28 mouse cellular contexts compared by ENCODE assay signal in genomic region chr4:49622272-49622671, GRCm38 (mm10). TPM values are rescaled to one million over a fixed set of nuclear protein-coding genes. Genes with fewer than 3 reads are reported as not detected.
DNase-seq lines count a peak whose midpoint lies in the region; ATAC-seq and TF ChIP-seq lines count a peak whose summit lies in the region.
"Had no signal": no experiment of that assay in that cellular context is flagged by ENCODE, and none has a peak within 500 bp of the region (broad histone marks: within the 10 kb centered on the region; RNA-seq: fewer than 3 reads in every experiment).

No protein-coding gene starts in this region.

- ATAC-seq in embryonic facial prominence, embryonic 11.5 days (replicated peaks; ENCODE audit: insufficient number of reproducible peaks, low FRiP score, low TSS enrichment, low read depth): no peak
- peak; percentile 78 for ATAC-seq in lung, embryonic 14.5 days (ENCODE audit: insufficient read depth)
- ATAC-seq: forebrain, postnatal 0 days; midbrain, embryonic 13.5 days had no signal

- no peak overlapping the region for H3K9ac ChIP-seq in embryonic facial prominence, embryonic 11.5 days (replicated peaks; ENCODE audit: low read length)
- H3K9ac ChIP-seq in lung, embryonic 14.5 days: no peak overlapping the region
- H3K9ac ChIP-seq: forebrain, postnatal 0 days; heart, embryonic 13.5 days; hindbrain, embryonic 13.5 days; midbrain, embryonic 13.5 days had no signal

- H3K36me3 ChIP-seq in embryonic facial prominence, embryonic 11.5 days (replicated peaks; ENCODE audit: control insufficient read depth, insufficient read depth, low read depth, low read length): no peaks in the 10 kb centered on the region
- H3K36me3 ChIP-seq in embryonic facial prominence, embryonic 10.5 days (replicated peaks): no peaks in the 10 kb centered on the region
- H3K36me3 ChIP-seq in lung, embryonic 14.5 days (ENCODE audit: insufficient read depth): no peaks in the 10 kb centered on the region
- H3K36me3 ChIP-seq: heart, embryonic 13.5 days; hindbrain, embryonic 13.5 days; midbrain, embryonic 13.5 days had no signal

- H3K4me1 ChIP-seq in embryonic facial prominence, embryonic 11.5 days (ENCODE audit: control insufficient read depth, insufficient read depth, low read length): no peaks in the 10 kb centered on the region
- H3K4me1 ChIP-seq in embryonic facial prominence, embryonic 10.5 days: peaks cover 3% of the 10 kb centered on the region; the same call in 1 of the 2 replicates
- no peaks in the 10 kb centered on the region for H3K4me1 ChIP-seq in lung, embryonic 14.5 days (ENCODE audit: insufficient read depth)
- H3K4me1 ChIP-seq: heart, embryonic 13.5 days; hindbrain, embryonic 13.5 days; midbrain, embryonic 13.5 days had no signal

- no peak for TF ChIP-seq CTCF in lung, embryonic 14.5 days (IDR thresholded peaks at IDR 0.05; ENCODE audit: low read depth)

- peak; percentile 25 for DNase-seq in embryonic facial prominence, embryonic 11.5 days (ENCODE audit: low spot score)
- no peak for DNase-seq in embryonic facial prominence, embryonic 10.5 days (ENCODE audit: low spot score)
- DNase-seq in lung, embryonic 14.5 days: peak; percentile 78
- no peak for DNase-seq in lung, postnatal 14 days
- peak; percentile 74 for DNase-seq in lung, postnatal 36 days
- no peak for DNase-seq in left cerebral cortex, adult 8-10 months (ENCODE audit: low spot score in 2 of 2)
- no peak for DNase-seq in embryo, embryonic 9.5 days (ENCODE audit: extremely low spot score)
- DNase-seq: adrenal gland, postnatal 25 days; cerebellum, adult 8-10 months; cerebellum, postnatal 36 days; embryo, embryonic 11 days; forebrain, postnatal 0 days; gastrocnemius, postnatal 25 days; heart, adult 2 months; heart, postnatal 14 days; thymus, postnatal 25 days had no signal

- no peak overlapping the region for H3K4me3 ChIP-seq in embryonic facial prominence, embryonic 11.5 days (ENCODE audit: low read depth, low read length)
- no peak overlapping the region for H3K4me3 ChIP-seq in embryonic facial prominence, embryonic 10.5 days
- no peak overlapping the region for H3K4me3 ChIP-seq in lung, embryonic 14.5 days (ENCODE audit: low read depth, low read length)
- H3K4me3 ChIP-seq: heart, adult 2 months; heart, embryonic 13.5 days; hindbrain, embryonic 13.5 days; left cerebral cortex, adult 2 months; megakaryocyte, embryonic 14.5 days; midbrain, embryonic 13.5 days had no signal

- no peak overlapping the region for H3K4me2 ChIP-seq in embryonic facial prominence, embryonic 11.5 days (ENCODE audit: low read depth, low read length)
- H3K4me2 ChIP-seq in lung, embryonic 14.5 days: no peak overlapping the region
- H3K4me2 ChIP-seq: heart, embryonic 13.5 days; hindbrain, embryonic 13.5 days; midbrain, embryonic 13.5 days had no signal

- no peak overlapping the region for H3K27ac ChIP-seq in embryonic facial prominence, embryonic 11.5 days (replicated peaks; ENCODE audit: low read depth, low read length)
- no peak overlapping the region for H3K27ac ChIP-seq in embryonic facial prominence, embryonic 10.5 days (replicated peaks)
- no peak overlapping the region for H3K27ac ChIP-seq in lung, embryonic 14.5 days (ENCODE audit: low read depth)
- H3K27ac ChIP-seq: heart, adult 2 months; heart, embryonic 13.5 days; hindbrain, embryonic 13.5 days; left cerebral cortex, adult 2 months; midbrain, embryonic 13.5 days had no signal

- H3K27me3 ChIP-seq in embryonic facial prominence, embryonic 11.5 days (ENCODE audit: control insufficient read depth, insufficient read depth, low read length): no peaks in the 10 kb centered on the region
- H3K27me3 ChIP-seq in embryonic facial prominence, embryonic 10.5 days (replicated peaks; ENCODE audit: low read depth, poor library complexity, severe bottlenecking): no peaks in the 10 kb centered on the region
- no peaks in the 10 kb centered on the region for H3K27me3 ChIP-seq in lung, embryonic 14.5 days (ENCODE audit: insufficient read depth, low read length)
- H3K27me3 ChIP-seq: heart, embryonic 13.5 days; hindbrain, embryonic 13.5 days; megakaryocyte, embryonic 14.5 days; midbrain, embryonic 13.5 days had no signal

- 76% methylated on average over 2 of the region's 2 CpGs for WGBS in embryonic facial prominence, embryonic 11.5 days
- 79% methylated on average over 2 of the region's 2 CpGs for WGBS in embryonic facial prominence, embryonic 10.5 days
- WGBS in lung, embryonic 14.5 days: 44% methylated on average over 2 of the region's 2 CpGs

- no peaks in the 10 kb centered on the region for H3K9me3 ChIP-seq in embryonic facial prominence, embryonic 11.5 days (replicated peaks; ENCODE audit: control insufficient read depth, low read length)
- H3K9me3 ChIP-seq in embryonic facial prominence, embryonic 10.5 days: no peaks in the 10 kb centered on the region
- no peaks in the 10 kb centered on the region for H3K9me3 ChIP-seq in lung, embryonic 14.5 days (ENCODE audit: low read depth, low read length)
- H3K9me3 ChIP-seq: heart, embryonic 13.5 days; hindbrain, embryonic 13.5 days; megakaryocyte, embryonic 14.5 days; midbrain, embryonic 13.5 days had no signal

RNA-seq across cellular contexts. Expression of gene Rnf20, which starts 9.5 kb away (rescaled TPM):
- polyA plus RNA-seq in embryonic facial prominence, embryonic 11.5 days (2014; fragmentation: Nextera tagmentation; extraction: Ambion mirVana): 70.7 and 77.3 TPM in 2 replicates
- polyA plus RNA-seq in embryonic facial prominence, embryonic 10.5 days (2016; fragmentation: Nextera tagmentation; extraction: Ambion mirVana): 48.9 and 51.4 TPM in 2 replicates
- polyA plus RNA-seq in lung, embryonic 14.5 days (2014; fragmentation: Nextera tagmentation; extraction: Ambion mirVana): 56.9 and 59.6 TPM in 2 replicates
- total RNA-seq in left cerebral cortex, adult 8-10 months (2022): 10 to 100 TPM; 63.9 to 70.8 (median 66.1) TPM

RNA-seq across cellular contexts. Expression of gene Tmem246, which starts 24.6 kb away (rescaled TPM):
- 16.1 and 17.6 TPM in 2 replicates for polyA plus RNA-seq in embryonic facial prominence, embryonic 11.5 days (2014; fragmentation: Nextera tagmentation; extraction: Ambion mirVana)
- polyA plus RNA-seq in embryonic facial prominence, embryonic 10.5 days (2016; fragmentation: Nextera tagmentation; extraction: Ambion mirVana): 10.6 and 12.0 TPM in 2 replicates
- 19.0 and 21.9 TPM in 2 replicates for polyA plus RNA-seq in lung, embryonic 14.5 days (2014; fragmentation: Nextera tagmentation; extraction: Ambion mirVana)
- 10 to 100 TPM; 70.3 to 77.8 (median 74.8) TPM for total RNA-seq in left cerebral cortex, adult 8-10 months (2022)
- total RNA-seq: monocyte, adult 5-6 weeks; neutrophil, adult 5-6 weeks had no signal

RNA-seq across cellular contexts. Expression of gene Ppp3r2, which starts 59.6 kb away (rescaled TPM):
- polyA plus RNA-seq in embryonic facial prominence, embryonic 11.5 days (2014; fragmentation: Nextera tagmentation; extraction: Ambion mirVana): not detected in 2 replicates
- not detected in 2 replicates for polyA plus RNA-seq in embryonic facial prominence, embryonic 10.5 days (2016; fragmentation: Nextera tagmentation; extraction: Ambion mirVana)
- polyA plus RNA-seq in lung, embryonic 14.5 days (2014; fragmentation: Nextera tagmentation; extraction: Ambion mirVana): 0.08 TPM in 1 of 2 replicates, not detected in the other
- under 1 TPM; 0.34 to 0.94 (median 0.59) TPM for total RNA-seq in left cerebral cortex, adult 8-10 months (2022)
- total RNA-seq: adrenal gland, postnatal 25 days; gastrocnemius, postnatal 25 days; heart, adult 2 months; heart, postnatal 14 days; liver, adult 2 months; monocyte, adult 5-6 weeks; neutrophil, adult 5-6 weeks had no signal
- polyA plus RNA-seq: forebrain, embryonic 11.5 days; heart, adult 2 months; kidney, embryonic 14.5 days; liver, adult 2 months; liver, embryonic 16.5 days; small intestine, adult 2 months had no signal

Comparison
In these comparisons a context has a peak if more than half of its experiments do, and no peak if none do; other contexts are left out.
1. DNase-seq: peak in embryonic facial prominence, embryonic 11.5 days (single experiment), lung, embryonic 14.5 days (single experiment) and lung, postnatal 36 days (single experiment); none in embryonic facial prominence, embryonic 10.5 days (single experiment), lung, postnatal 14 days (single experiment), left cerebral cortex, adult 8-10 months (0 of 2) and embryo, embryonic 9.5 days (single experiment).